Mouse (Mus musculus) testis, adult 2 months (tissue): ENCODE data around the gene Igfbp1. TPM values are rescaled to one million over a fixed set of nuclear protein-coding genes. Genes with fewer than 3 reads are reported as not detected.

Experiments used
- H3K27ac ChIP-seq: fragments of 200-500 bp; 2 replicates; pipeline ENCODE4 v1.5.1; 2012; ENCODE audit warnings: low read depth, low read length; ENCODE audit not compliant: control insufficient read depth, insufficient read depth
- H3K27me3 ChIP-seq: fragments of 200-500 bp; 2 replicates; pipeline ENCODE4 v1.6.1; 2012; ENCODE audit warnings: mild to moderate bottlenecking, low read length, moderate library complexity; ENCODE audit not compliant: control insufficient read depth, insufficient read depth
- H3K36me3 ChIP-seq: fragments of 200-500 bp; 2 replicates; pipeline ENCODE4 v1.6.1; 2012; ENCODE audit warnings: mild to moderate bottlenecking, low read length; ENCODE audit not compliant: control insufficient read depth, insufficient read depth
- H3K4me1 ChIP-seq: fragments of 200-500 bp; 2 replicates; pipeline ENCODE4 v1.6.1; 2012; ENCODE audit warnings: low read length; ENCODE audit not compliant: control insufficient read depth, insufficient read depth
- H3K4me3 ChIP-seq: fragments of 200-500 bp; 2 replicates; pipeline ENCODE4 v1.5.1; 2012; ENCODE audit warnings: low read depth, mild to moderate bottlenecking, low read length, moderate library complexity, mixed read lengths; ENCODE audit not compliant: control insufficient read depth
- CTCF ChIP-seq: fragments of 200-500 bp; IDR thresholded peaks from 2 replicates; pipeline ENCODE4 v1.5.1; 2012; ENCODE audit warnings: low read depth, mild to moderate bottlenecking, inconsistent platforms, low read length, moderate library complexity; ENCODE audit not compliant: control insufficient read depth, insufficient read depth, insufficient replicate concordance
- POLR2A ChIP-seq: fragments of 200-500 bp; IDR thresholded peaks from 2 replicates; pipeline ENCODE4 v1.6.1; 2012; ENCODE audit warnings: low read depth, mild to moderate bottlenecking, inconsistent platforms, low read length, moderate library complexity; ENCODE audit not compliant: control insufficient read depth
- polyA plus RNA-seq: library from polyadenylated mRNA; depleted of rRNA; stranded (reverse); fragments of >200 nt; gene quantifications from 2 replicates; pipeline ENCODE4 v1.2.3, GENCODE M21; 2012

Igfbp1 gene
- polyA plus RNA-seq, 1 experiment: 0.06 TPM

DNA sequence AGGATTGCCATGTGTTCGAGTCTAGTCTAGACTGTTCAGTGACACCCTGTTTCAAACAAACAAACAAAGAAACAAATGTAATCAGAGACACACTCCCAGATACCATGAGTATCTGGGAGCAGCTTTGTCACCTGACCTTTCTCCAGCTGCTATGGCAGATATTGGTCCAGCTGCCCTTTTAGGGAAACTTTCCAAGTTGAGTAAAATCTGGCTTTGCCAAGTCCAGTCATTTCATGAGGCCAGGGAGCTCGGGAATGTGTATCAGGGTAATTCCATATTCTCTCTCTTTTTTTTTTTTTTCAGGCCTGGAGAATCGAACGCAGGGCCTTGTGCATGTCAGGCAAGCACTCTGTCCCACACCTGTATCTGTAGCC is 2.3 kb upstream of the Igfbp1 start:
- Histone ChIP-seq H3K4me1 (peaks cover 7% of the 10 kb centered on the region), H3K4me3 (no peak overlapping the region), H3K27ac (no peak overlapping the region), H3K36me3 (no peaks in the 10 kb centered on the region), H3K27me3 (no peaks in the 10 kb centered on the region)
- TF ChIP-seq CTCF: no peak
- no peak for TF ChIP-seq POLR2A

DNA sequence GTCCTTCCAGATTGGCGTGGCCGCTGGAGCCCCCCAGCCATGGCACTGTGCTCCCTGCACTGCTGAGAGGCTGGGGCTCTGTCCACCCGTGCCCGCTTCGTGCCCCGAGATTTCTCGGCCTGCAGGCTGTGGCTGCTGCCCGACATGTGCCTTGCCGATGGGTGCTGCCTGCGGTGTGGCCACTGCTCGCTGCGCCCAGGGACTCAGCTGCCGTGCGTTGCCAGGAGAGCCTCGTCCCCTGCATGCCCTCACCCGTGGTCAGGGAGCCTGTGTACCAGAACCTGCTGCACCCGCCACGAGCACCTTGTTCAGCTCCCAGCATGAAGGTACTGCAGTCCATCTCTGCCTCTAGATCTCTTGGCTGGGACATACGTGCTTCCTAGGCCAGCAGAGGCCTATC is 424 bp downstream of the Igfbp1 start:
- no peaks in the 10 kb centered on the region for H3K27me3 ChIP-seq
- H3K36me3 ChIP-seq: no peaks in the 10 kb centered on the region
- H3K27ac ChIP-seq: no peak overlapping the region
- H3K4me1 ChIP-seq: peaks cover 7% of the 10 kb centered on the region
- no peak for TF ChIP-seq CTCF
- H3K4me3 ChIP-seq: no peak overlapping the region; the same call in 1 of the 2 replicates

DNA sequence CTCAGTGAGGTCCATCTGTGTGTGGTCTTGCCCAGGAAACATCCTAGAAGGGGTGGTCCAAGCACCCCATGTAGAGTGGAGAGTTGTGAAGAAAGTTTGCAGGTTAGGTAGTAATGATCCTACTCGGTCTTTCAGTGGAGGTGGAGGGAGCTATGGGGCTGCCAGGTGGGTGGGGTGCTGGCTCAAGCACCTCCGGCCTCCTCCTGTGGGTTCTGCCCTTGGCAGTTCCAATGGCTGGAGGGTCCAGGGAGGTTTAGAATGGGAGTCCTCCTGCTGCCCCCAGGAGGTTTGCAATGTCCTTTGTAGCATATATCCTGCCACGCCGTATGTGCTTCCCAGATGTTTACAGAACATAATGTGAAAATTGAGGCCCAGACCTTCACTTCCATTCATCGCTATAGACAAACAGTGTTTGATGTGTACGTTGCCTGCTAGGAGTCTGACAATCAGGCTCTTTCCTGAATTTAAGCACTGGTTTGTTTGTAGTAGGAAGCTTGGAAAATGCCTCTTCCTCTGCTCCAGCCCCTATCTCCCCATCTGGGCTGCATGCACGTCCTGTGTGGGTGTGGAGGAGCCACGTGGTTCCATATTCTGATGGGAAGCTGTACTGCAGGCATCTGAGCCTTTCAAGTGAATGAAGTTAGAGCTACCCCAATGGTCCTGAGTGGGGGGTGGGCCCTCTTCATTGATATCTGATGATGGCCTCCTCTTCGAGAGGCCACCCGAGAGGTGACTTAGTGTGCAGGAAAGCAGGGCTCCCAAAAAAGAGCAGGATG is 1.1 kb downstream of the Igfbp1 start:
- TF ChIP-seq CTCF (no peak), POLR2A (no peak)
- Histone ChIP-seq H3K36me3 (no peaks in the 10 kb centered on the region), H3K4me3 (no peak overlapping the region), H3K27ac (no peak overlapping the region), H3K27me3 (no peaks in the 10 kb centered on the region), H3K4me1 (peaks cover 7% of the 10 kb centered on the region)

DNA sequence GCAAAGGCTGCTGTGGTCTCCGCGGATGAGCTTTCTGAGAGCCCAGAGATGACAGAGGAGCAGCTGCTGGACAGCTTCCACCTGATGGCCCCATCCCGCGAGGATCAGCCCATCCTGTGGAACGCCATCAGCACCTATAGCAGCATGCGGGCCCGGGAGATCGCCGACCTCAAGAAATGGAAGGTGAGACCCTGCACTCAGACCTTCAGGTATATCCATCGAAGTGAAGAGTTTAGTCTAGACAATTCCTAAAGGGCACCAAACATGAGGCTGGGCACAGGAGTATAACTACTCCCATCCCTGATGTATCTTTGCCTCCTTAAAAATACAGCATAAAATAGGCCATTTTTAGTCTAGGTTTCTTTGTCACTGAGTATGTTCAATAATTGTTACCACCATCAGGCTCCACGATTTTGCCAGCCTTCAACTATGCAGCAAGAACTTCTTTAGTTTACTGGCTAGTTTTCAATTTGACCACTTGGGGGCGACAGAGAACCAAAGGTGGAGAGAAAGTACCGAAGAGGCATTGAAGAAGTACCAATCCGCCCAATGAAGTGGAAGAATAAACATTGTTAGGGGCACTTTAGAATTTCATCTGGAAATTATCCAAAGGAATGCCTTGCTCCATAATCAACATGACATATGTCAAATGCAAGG is 2.3 kb downstream of the Igfbp1 start:
- H3K4me1 ChIP-seq: peaks cover 7% of the 10 kb centered on the region
- TF ChIP-seq CTCF: no peak
- TF ChIP-seq POLR2A: no peak
- no peak overlapping the region for H3K4me3 ChIP-seq
- H3K27me3 ChIP-seq: no peaks in the 10 kb centered on the region
- H3K27ac ChIP-seq: no peak overlapping the region
- no peaks in the 10 kb centered on the region for H3K36me3 ChIP-seq

DNA sequence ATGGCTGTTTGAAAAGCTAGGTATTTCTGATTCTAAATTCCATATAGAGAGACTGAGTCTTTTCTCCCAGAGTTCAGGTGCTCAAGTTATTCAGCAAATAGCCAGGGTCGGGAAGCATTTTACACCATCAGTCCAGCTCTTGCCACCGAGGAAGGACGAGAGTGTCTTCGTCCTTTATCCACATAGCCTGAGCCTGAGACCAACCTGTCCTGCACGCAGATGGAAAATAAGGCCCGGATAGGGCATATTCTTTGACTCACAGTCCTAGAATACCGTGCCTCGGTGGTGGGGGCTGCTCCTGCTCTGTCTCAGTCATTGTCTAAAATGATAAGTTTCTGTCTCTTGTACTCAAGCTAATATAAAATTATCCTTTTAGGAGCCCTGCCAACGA is 2.8 kb downstream of the Igfbp1 start:
- Histone ChIP-seq H3K27ac (no peak overlapping the region), H3K4me1 (peaks cover 7% of the 10 kb centered on the region), H3K36me3 (no peaks in the 10 kb centered on the region), H3K27me3 (no peaks in the 10 kb centered on the region), H3K4me3 (no peak overlapping the region)
- no peak for TF ChIP-seq CTCF
- no peak for TF ChIP-seq POLR2A

DNA sequence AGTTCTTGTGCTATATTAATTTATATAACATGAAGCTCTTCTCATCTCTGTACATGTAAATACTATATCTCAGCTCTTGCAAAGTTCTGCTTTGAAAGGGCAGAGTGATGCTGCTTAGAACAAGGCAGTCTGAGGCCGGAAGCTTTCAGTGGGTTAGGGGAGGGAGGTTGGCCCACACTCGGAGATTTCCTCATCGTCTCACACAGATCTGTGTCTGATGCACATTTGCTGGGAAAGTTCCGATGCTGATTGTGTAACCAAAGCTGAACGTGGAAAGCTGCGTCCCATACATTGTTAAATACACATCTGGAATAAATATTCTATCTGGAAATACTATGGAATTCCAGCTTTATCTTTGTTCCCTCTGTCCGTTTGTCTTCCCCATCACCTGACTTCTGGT is 4.6 kb downstream of the Igfbp1 start:
- H3K4me1 ChIP-seq: peaks cover 7% of the 10 kb centered on the region
- H3K27ac ChIP-seq: no peak overlapping the region
- no peaks in the 10 kb centered on the region for H3K36me3 ChIP-seq
- H3K27me3 ChIP-seq: no peaks in the 10 kb centered on the region
- no peak for TF ChIP-seq POLR2A
- no peak for TF ChIP-seq CTCF
- H3K4me3 ChIP-seq: no peak overlapping the region

DNA sequence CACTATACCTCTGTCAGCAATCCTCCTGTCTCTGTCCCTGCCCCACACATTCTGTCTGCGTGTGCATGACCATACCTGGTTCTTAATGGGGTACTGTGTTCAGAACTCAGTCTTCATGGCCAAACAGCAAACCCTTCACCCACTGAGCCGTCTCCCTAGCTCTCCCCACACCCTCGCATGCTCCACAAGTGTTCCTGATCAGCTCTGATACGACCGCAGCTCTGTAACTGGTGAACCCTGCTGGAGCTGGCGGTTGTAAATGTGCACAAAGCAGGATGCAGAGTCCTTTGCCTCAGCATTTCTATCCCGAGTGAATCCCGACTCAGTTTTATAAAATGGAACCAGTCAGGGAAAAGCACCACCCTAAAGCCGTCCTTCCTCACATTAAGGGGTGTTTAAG is 6.3 kb downstream of the Igfbp1 start:
- no peak for TF ChIP-seq CTCF
- TF ChIP-seq POLR2A: no peak
- H3K27ac ChIP-seq: no peak overlapping the region
- no peaks in the 10 kb centered on the region for H3K4me1 ChIP-seq
- H3K4me3 ChIP-seq: no peak overlapping the region
- H3K36me3 ChIP-seq: no peaks in the 10 kb centered on the region
- H3K27me3 ChIP-seq: no peaks in the 10 kb centered on the region
